Mouse (Mus musculus): ENCODE results near the gene Skp1a. TPM values are rescaled to one million over a fixed set of nuclear protein-coding genes. Genes with fewer than 3 reads are reported as not detected.
"Not testable (repeated sequence)": the region's sequence is repeated elsewhere in the genome, so short reads cannot be mapped to it uniquely, and the experiment has no call there.

Skp1a gene
- 351 and 360 TPM in 2 replicates for total RNA-seq (2017)

GRCm38 (mm10) chr11:52231606-52232541 lies at the start of gene Skp1a:
Gene Skp1a, plus strand, starts transcription at chr11:52231995.
- peak; percentile 77 to 90 for ATAC-seq (replicated peaks in 1 of 2; ENCODE audit: insufficient read depth in 1 of 2, low FRiP score in 2 of 2, low TSS enrichment in 1 of 2, low read depth in 1 of 2, poor library complexity in 2 of 2, severe bottlenecking in 2 of 2)

GRCm38 (mm10) chr11:52196496-52197023 lies 35.2 kb upstream of the Skp1a start:
- 0 out of 4 replicates have a peak, but pooled peaks of 1 of the 2 experiments have one; percentile 32 for ATAC-seq (replicated peaks in 1 of 2; ENCODE audit: insufficient read depth in 1 of 2, low FRiP score in 2 of 2, low TSS enrichment in 1 of 2, low read depth in 1 of 2, poor library complexity in 2 of 2, severe bottlenecking in 2 of 2)

GRCm38 (mm10) chr11:52213887-52214286 lies 17.9 kb upstream of the Skp1a start, which contains the start of gene Olfr1371:
Gene Olfr1371, minus strand, starts transcription at chr11:52213987.
- no peak for ATAC-seq (replicated peaks in 1 of 2; ENCODE audit: insufficient read depth in 1 of 2, low FRiP score in 2 of 2, low TSS enrichment in 1 of 2, low read depth in 1 of 2, poor library complexity in 2 of 2, severe bottlenecking in 2 of 2)

GRCm38 (mm10) chr11:52220282-52220681 lies 11.5 kb upstream of the Skp1a start:
- peak; percentile 60 to 82 for ATAC-seq (replicated peaks in 1 of 2; ENCODE audit: insufficient read depth in 1 of 2, low FRiP score in 2 of 2, low TSS enrichment in 1 of 2, low read depth in 1 of 2, poor library complexity in 2 of 2, severe bottlenecking in 2 of 2)

- not testable (repeated sequence) for ATAC-seq (replicated peaks in 1 of 2; ENCODE audit: insufficient read depth in 1 of 2, low FRiP score in 2 of 2, low TSS enrichment in 1 of 2, low read depth in 1 of 2, poor library complexity in 2 of 2, severe bottlenecking in 2 of 2)
Measured at GRCm38 (mm10) chr11:52221921-52222320, 9.9 kb upstream of the Skp1a start.

GRCm38 (mm10) chr11:52222891-52223290 lies 8.9 kb upstream of the Skp1a start:
- ATAC-seq (replicated peaks in 1 of 2; ENCODE audit: insufficient read depth in 1 of 2, low FRiP score in 2 of 2, low TSS enrichment in 1 of 2, low read depth in 1 of 2, poor library complexity in 2 of 2, severe bottlenecking in 2 of 2), result no peak

- peak; percentile 61 to 65; a peak in 3 of 4 replicates for ATAC-seq (replicated peaks in 1 of 2; ENCODE audit: insufficient read depth in 1 of 2, low FRiP score in 2 of 2, low TSS enrichment in 1 of 2, low read depth in 1 of 2, poor library complexity in 2 of 2, severe bottlenecking in 2 of 2)
Measured at GRCm38 (mm10) chr11:52223968-52224682, 7.7 kb upstream of the Skp1a start.

GRCm38 (mm10) chr11:52225986-52226599 lies 5.7 kb upstream of the Skp1a start:
- no peak for ATAC-seq (replicated peaks in 1 of 2; ENCODE audit: insufficient read depth in 1 of 2, low FRiP score in 2 of 2, low TSS enrichment in 1 of 2, low read depth in 1 of 2, poor library complexity in 2 of 2, severe bottlenecking in 2 of 2)

GRCm38 (mm10) chr11:52227053-52227452 lies 4.7 kb upstream of the Skp1a start:
- no peak for ATAC-seq (replicated peaks in 1 of 2; ENCODE audit: insufficient read depth in 1 of 2, low FRiP score in 2 of 2, low TSS enrichment in 1 of 2, low read depth in 1 of 2, poor library complexity in 2 of 2, severe bottlenecking in 2 of 2)

- ATAC-seq (replicated peaks in 1 of 2; ENCODE audit: insufficient read depth in 1 of 2, low FRiP score in 2 of 2, low TSS enrichment in 1 of 2, low read depth in 1 of 2, poor library complexity in 2 of 2, severe bottlenecking in 2 of 2), result no peak
Measured at GRCm38 (mm10) chr11:52227466-52228226, 4.1 kb upstream of the Skp1a start.

GRCm38 (mm10) chr11:52228722-52229448 lies 2.9 kb upstream of the Skp1a start:
- ATAC-seq (replicated peaks in 1 of 2; ENCODE audit: insufficient read depth in 1 of 2, low FRiP score in 2 of 2, low TSS enrichment in 1 of 2, low read depth in 1 of 2, poor library complexity in 2 of 2, severe bottlenecking in 2 of 2), result no peak

GRCm38 (mm10) chr11:52230694-52231093 lies 1.1 kb upstream of the Skp1a start:
- ATAC-seq (replicated peaks in 1 of 2; ENCODE audit: insufficient read depth in 1 of 2, low FRiP score in 2 of 2, low TSS enrichment in 1 of 2, low read depth in 1 of 2, poor library complexity in 2 of 2, severe bottlenecking in 2 of 2), result no peak

- no peak for ATAC-seq (replicated peaks in 1 of 2; ENCODE audit: insufficient read depth in 1 of 2, low FRiP score in 2 of 2, low TSS enrichment in 1 of 2, low read depth in 1 of 2, poor library complexity in 2 of 2, severe bottlenecking in 2 of 2)
Measured at GRCm38 (mm10) chr11:52233043-52233653, 1.4 kb downstream of the Skp1a start.

GRCm38 (mm10) chr11:52233906-52234305 lies 2.1 kb downstream of the Skp1a start:
- ATAC-seq (replicated peaks in 1 of 2; ENCODE audit: insufficient read depth in 1 of 2, low FRiP score in 2 of 2, low TSS enrichment in 1 of 2, low read depth in 1 of 2, poor library complexity in 2 of 2, severe bottlenecking in 2 of 2), result no peak

- no peak for ATAC-seq (replicated peaks in 1 of 2; ENCODE audit: insufficient read depth in 1 of 2, low FRiP score in 2 of 2, low TSS enrichment in 1 of 2, low read depth in 1 of 2, poor library complexity in 2 of 2, severe bottlenecking in 2 of 2)
Measured at GRCm38 (mm10) chr11:52234509-52234908, 2.7 kb downstream of the Skp1a start.

Data from hematopoietic stem cell, adult 5-6 weeks (primary cell).